Mouse (Mus musculus): ENCODE measurements around the gene Smc1b.

DNA sequence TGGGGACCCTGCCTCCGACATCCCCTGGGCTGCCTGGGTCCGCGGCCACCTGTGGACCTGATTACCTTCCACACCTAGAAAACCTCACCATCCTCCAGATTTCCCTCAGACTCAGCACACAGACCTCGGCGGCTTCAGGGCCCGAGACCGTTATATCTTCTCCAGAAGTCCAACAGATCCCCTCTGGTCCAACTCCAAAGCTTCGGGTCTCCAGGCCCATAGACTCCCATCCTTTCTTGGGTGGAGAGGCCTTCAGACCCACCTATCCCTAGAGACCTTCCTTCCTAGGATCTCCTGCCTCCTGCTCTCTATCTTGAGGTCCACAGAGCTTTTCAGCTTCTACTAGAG is 94.4 kb downstream of the Smc1b start:
- TF ChIP-seq POLR2A (IDR thresholded peaks at IDR 0.05; ENCODE audit: insufficient read depth, low read depth, low read length) (no peak), CTCF (IDR thresholded peaks at IDR 0.05) (no peak), EP300 (IDR thresholded peaks at IDR 0.05; ENCODE audit: insufficient read depth, low read depth, low read length) (no peak)
